Mouse (Mus musculus): ENCODE measurements around the gene Tgif2.

GRCm38 (mm10) chr2:156847653-156848052 lies 7.8 kb downstream of the Tgif2 start:
- no peak for TF ChIP-seq CTCF (IDR thresholded peaks at IDR 0.05; ENCODE audit: low read depth, low read length)
- TF ChIP-seq GATA1 (IDR thresholded peaks at IDR 0.05; ENCODE audit: borderline replicate concordance, low read length), result no peak
- no peak for TF ChIP-seq TAL1 (conservative IDR thresholded peaks at IDR 0.05; ENCODE audit: low read depth, low read length)
- no peak for TF ChIP-seq POLR2AphosphoS5 (IDR thresholded peaks at IDR 0.05; ENCODE audit: insufficient replicate concordance, low read depth, low read length)
- no peak for TF ChIP-seq GATA2 (IDR thresholded peaks at IDR 0.05; ENCODE audit: borderline replicate concordance, low read depth, low read length)

Measured in G1E (cell line).